Mouse (Mus musculus): ENCODE measurements around the gene Mybph.

Gene Mybph

GRCm38 (mm10) chr1:134188989-134189729 is 4.1 kb upstream of the Mybph start:
- DNase-seq, result peak; percentile 16

- DNase-seq, result no peak
Measured at GRCm38 (mm10) chr1:134191192-134191591, 2.1 kb upstream of the Mybph start.

DNA sequence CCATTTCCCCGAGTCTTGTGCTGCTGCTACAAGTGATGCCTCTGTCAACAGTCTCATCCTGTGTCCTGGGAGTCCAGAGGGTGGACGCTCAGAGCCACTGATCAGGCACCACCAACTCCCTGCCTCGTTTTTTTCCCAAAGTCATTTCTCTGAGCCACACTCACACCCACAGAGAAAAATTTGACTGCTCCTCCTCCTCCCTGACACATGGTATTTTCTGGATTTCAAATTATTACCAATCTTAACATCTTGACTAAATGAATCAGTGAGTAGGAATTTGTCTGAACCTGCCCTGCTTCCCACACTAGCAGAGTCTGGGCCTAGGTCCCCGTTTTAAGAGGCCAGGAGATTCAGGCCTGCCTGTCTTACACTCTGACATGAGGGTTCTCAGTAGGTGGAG is 1.2 kb upstream of the Mybph start:
- no peak for DNase-seq

DNA sequence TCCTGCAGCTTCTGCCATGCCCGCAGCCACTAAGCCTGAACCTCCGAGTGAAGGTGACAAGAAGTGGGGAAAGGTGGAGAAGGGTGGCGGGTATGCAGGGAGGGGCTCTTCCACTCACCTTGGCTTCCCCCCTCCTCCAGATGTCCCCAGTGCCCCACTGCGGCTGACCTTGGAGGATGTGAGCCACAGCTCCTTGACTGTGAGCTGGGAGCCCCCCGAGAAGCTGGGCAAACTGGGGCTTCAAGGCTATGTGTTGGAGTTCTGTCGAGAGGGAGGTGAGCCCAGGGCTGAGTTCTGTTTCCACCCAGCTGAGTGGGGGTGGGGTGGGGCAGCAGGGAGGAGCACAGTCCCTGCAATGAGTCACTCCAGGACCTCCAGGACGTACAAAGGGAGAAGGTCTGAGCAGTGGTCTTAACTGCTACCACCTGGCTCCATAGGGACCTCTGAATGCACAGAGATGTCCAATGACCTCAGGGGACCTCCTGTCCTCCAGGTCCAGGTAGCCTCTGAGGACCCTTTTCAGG is 488 bp downstream of the Mybph start:
- DNase-seq, result no peak

DNA sequence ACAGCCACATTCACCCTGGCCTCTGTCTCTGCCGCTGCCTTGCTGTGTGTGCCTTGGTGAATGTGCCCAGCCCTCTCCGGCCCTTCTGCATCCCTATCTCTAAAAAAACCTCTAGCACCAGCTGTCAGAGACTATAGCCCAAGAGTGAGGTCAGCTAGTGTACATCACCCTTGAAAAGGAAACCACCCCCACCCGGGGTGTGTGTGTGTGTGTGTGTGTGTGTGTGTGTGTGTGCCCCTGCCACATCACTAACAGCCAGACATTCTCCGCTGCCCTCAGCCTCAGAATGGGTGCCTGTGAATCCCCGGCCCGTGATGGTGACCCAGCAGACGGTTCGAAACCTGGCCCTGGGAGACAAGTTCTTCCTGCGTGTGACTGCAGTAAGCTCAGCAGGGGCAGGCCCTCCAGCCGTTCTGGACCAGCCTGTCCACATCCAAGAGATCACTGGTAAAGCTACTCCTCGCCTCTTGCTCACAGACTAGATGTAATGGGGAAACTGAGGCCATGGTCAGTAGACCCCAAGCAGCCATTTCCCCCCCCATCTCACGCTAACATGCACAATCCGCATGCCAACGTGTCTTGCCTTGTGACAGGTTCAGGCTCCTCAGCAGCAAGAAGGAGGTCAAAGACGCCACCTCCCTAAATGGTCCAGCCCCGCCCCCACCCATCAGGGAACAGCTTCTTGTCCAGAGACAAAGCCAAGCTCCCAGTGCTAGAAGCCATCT is 1.2 kb downstream of the Mybph start:
- DNase-seq, result no peak

DNA sequence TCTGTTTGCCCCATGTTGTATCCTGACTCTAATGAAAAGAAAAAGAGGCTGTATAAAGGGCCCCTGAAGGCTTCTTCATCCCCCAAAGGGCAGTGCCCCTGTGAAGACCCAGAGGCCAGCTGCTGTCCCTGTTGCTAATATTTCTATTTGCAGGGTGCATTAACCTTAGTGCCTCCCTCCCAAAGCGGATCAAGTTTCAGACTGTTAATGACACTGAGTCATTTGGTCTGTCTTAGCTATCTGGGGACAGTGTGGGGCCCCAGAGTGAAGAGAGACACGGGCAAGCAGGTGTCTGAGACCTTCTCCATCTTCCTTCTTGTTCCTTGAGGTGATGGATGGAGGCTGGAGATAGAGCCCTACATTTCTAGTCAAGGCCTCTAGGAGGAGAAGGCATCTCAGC is 1.9 kb downstream of the Mybph start:
- no peak for DNase-seq

GRCm38 (mm10) chr1:134195571-134195970 is 2.3 kb downstream of the Mybph start:
- no peak for DNase-seq

DNA sequence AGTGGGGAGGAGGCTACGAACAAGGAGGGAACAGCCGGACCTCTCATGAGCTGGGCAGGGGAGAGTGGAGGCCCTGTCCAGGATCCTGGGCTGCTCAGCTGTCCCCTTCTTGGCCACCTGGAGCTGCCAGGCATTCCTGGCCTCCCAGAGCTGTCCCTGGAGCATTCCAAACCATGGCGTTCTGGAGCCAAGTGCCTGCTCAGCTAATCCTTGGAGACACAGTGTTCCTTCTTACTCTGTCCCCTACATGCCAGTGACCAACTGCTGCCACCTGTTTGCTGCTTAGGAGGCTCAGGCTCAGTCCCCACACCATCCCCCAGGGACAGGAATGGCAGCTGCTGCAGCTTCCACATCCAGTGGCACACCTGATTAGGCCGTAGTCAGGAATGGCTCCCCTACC is 2.7 kb downstream of the Mybph start:
- DNase-seq, result peak; percentile 10

DNA sequence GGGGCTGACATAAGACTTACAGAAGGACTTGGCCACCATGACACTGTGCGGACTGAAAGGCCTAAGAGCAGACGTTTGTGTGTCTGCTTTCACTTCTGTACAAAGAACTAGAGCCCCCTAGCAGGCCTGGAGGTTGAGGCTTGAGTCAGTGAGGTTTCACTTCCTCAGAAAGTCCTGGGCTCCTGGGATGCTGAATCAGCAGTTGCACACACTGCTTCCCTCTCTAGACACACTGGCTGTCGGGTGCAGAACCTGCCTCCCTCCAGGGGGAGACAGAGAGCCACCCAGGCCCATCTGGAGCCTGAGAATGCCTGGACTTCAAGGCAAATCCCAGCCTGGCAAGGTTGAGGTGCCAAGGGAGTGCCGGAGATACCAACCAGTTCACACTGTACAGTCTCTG is 3.1 kb downstream of the Mybph start:
- DNase-seq, result peak; percentile 76

GRCm38 (mm10) chr1:134197325-134197982 is 4.2 kb downstream of the Mybph start:
- DNase-seq, result no peak

DNA sequence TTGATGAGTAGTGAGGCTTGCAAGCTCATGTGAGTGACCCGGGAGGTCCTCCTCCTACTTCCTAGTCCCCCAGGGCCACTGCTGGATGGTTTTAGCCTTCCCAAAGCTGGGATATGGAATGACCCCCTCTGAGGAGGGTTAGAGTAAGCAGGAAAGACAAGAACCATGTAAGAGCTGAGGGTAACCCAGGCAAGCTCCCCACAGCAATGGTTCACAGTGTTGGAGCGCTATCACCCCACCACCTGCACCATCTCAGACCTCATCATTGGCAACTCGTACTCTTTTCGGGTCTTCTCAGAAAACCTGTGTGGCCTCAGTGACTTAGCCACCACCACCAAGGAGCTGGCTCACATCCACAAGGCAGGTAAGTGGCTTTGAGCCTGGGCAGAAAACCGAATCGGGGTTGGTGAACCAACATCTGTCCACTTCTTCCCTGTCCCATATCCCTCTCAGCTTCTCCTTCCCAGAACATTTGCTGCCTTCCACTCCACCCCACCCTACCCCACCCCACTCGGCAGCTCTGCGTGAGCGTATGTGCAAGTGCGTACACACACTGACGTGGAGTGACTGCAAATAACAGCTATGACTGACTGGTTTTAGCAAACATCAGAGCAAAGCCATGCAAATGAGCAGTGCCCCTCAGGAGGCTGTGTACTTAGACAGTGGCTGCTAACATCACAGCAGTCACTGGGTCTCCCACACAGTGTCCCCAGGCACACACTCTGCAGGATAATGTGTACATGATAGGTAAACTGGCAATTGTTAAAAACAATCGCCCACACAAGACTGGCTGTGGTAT is 5.1 kb downstream of the Mybph start:
- no peak for DNase-seq

GRCm38 (mm10) chr1:134200481-134200880 is 7.2 kb downstream of the Mybph start:
- no peak for DNase-seq

DNA sequence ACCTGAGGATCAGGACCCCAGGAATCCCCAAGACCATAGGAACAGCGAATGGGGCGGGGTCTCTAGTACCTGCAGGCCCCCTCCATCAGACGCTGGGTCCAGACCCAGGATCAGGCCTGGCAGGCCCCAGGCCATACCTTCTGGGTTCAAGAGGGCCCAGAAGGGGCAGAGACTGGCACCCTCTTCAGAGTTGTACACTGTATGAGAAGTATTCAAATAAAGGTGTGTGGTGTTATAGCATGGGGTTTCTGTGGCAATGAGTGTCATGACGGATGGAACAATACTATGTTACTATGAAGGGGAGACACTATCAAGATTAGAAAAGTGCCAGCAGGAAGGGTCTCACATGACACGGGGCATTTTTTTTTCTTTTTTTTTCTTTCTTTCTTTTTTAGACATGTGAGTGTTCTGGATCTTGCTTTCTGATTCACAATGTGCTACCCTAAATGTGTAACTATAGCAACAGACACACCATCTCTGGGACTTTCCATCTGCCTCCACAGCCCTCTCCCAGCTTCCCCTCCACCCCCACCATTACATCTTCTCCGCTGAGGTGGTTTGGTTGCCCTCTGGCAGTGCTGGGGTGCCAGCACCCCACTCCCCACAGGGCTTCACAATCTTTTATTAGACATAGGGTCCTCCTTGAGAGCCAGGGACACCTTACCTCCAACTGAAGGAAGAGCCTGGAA is 7.9 kb downstream of the Mybph start:
- no peak for DNase-seq

GRCm38 (mm10) chr1:134201751-134202420 is 8.6 kb downstream of the Mybph start:
- DNase-seq, result peak; percentile 64

DNA sequence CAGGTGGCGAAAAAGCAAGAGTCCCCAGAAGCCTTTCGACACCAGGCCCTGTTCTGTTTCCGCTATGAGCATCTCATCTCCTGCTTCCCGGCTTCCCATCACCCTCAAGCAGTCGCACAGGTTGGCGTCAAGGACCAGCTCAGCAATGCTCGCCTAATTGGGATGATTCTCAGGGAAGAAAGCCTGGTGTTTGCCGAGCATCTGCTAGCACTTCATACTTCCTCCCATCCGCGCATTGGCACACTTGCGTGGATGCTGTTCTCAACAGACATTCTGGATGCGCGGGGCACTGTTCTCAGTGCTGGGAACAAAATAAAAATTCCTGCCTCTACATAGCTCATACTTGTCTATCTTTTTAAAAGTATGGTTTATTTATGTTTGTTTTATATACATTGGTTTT is 11.0 kb downstream of the Mybph start:
- no peak for DNase-seq

GRCm38 (mm10) chr1:134205296-134206018 is 12.2 kb downstream of the Mybph start:
- DNase-seq, result no peak

DNA sequence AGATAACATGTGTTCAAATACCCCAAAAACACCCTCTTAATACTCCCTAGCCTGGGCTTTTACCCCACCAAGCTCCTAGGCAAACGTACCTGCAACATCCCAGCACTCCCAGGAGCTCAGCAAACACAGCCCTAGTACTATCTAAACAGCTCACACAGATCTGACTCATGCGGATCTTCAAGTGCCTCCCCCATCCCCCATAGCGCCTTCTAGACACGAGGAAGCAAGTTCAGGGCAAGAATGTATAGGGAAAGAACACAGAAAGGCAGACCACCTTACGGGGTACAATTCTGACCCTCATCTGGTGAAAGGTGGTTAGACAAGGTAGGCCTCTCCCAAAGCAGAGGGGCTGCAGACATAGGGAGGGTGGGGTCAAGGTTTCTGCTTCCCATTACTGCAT is 12.8 kb downstream of the Mybph start:
- DNase-seq, result no peak

DNA sequence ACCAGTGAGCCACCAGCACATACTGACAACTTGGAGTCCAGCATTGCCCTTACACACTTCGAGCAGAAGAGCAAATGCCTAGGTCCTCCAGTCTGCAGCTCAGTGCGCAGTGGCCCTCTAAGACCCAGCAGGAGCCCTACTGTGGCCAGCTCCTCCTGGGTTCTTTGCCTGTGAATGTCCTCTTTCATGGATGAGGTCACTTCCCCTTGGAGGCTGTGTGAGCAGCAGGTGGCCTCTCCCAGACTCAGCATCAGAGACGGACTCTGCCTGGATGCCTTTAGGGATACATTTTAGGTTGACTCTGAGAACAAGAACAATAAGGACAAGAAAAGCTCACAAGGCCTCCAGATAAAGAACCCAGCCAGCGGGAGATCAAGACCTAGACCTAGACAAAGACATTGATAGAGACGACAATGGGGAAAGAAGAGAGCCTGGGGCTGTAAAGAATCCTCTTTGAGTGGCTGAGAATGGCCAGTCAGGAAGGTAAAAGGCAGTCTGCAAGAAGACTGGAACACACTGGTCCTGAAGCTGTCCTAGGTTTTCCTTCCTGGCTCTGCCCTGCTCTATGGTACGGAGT is 17.0 kb downstream of the Mybph start:
- no peak for DNase-seq

DNA sequence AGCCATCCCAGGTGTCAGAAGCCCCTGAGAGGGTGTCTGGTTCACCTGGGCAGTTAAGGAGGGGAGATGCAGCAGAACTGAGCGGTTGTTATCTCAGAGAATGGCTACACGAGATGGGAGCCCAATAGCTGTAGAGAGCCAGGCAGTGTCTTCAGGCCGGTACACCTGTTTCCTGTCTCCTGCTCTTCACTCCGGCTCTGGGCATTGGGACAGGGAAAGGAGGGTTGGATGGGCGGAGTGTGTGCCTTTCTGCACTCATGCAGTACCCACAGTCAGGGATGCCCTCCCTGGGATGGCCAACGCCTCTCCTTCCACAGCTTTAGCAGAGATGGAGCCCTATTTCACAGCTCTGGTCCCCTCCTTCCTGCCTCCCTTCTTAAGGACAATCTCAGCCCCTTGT is 17.8 kb downstream of the Mybph start:
- no peak for DNase-seq

DNA sequence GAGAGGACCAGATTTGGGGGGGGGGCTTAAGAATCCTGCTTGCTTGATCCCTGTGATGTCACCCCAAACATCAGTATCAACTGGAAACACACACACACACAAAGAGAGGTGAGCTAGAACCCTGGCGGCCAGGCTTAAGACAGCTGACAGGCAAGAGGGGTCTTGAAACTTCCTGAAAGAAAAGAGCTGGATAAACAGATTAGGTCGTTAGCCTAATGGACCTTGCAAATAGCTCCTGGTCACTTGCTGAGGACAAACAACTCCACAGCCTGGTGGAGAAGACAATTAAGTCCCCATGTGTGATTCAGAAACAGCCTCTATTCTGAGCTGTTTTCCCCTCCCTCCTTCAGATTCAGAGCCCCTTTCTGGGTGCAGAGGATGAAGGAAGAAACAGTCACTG is 18.4 kb downstream of the Mybph start:
- DNase-seq, result no peak

DNA sequence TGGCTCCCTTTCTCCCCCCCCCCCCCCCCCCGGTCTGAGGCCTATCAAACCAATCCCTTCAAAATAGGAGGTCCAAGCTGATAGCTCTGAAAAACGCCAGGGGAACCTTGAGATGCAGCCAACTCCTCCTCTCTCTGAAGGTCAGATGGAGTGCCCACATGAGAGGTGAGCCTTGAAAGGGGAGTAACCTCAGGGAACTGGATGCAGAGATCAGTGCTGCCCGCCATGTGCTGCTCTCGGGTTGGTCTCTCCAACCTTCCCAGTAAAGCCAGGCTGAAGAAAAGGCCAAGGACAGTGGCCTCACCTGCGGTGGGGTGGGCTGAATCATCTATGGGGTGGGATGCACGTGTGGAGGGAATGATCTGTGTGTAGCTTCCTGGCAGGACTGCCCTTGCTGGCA is 19.1 kb downstream of the Mybph start:
- DNase-seq, result no peak
